ENCODE assay signal across 12 mouse cellular contexts in the genomic region with DNA sequence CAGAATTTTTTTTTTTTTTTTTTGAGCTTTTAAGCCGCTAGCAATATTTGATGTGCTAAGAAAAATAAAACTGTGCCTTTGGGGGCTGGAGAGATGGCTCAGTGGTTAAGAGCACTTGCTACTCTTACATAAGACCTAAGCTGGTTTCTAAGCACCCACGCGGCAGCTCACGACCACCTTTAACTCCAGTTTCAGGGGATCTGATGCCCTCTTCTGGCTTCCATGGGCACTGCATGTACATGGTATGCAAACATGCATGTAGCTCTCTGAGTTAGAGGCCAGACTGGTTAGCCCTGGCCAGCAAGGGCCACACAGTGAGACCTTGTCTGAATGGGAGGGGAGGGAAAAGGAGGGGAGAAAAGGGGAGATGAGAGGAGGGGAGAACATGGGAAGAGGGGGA.
DNase-seq lines count a peak whose midpoint lies in the region; ATAC-seq and TF ChIP-seq lines count a peak whose summit lies in the region.
"Had no signal": no experiment of that assay in that cellular context is flagged by ENCODE, and none has a peak within 500 bp of the region (broad histone marks: within the 10 kb centered on the region; RNA-seq: fewer than 3 reads in every experiment).

No protein-coding gene starts in this region.

- H3K4me1 ChIP-seq in heart, embryonic 12.5 days (replicated peaks), result no peaks in the 10 kb centered on the region
- peaks cover 15% of the 10 kb centered on the region for H3K4me1 ChIP-seq in liver, embryonic 12.5 days
- H3K4me1 ChIP-seq in liver, postnatal 0 days (ENCODE audit: insufficient read depth), result no peaks in the 10 kb centered on the region
- no peaks in the 10 kb centered on the region for H3K4me1 ChIP-seq in neural tube, embryonic 15.5 days

- peaks cover 10% of the 10 kb centered on the region; the same call in 1 of the 2 replicates for H3K36me3 ChIP-seq in heart, embryonic 12.5 days
- H3K36me3 ChIP-seq in liver, embryonic 12.5 days, result 0 out of 2 replicates have a peak, but pooled peaks cover 4% of the 10 kb centered on the region
- peaks cover 5% of the 10 kb centered on the region for H3K36me3 ChIP-seq in liver, postnatal 0 days (replicated peaks; ENCODE audit: insufficient read depth, low read length)
- peaks cover 20% of the 10 kb centered on the region for H3K36me3 ChIP-seq in neural tube, embryonic 15.5 days
- H3K36me3 ChIP-seq: G1E had no signal

- TF ChIP-seq CTCF in liver, postnatal 0 days (IDR thresholded peaks at IDR 0.05; ENCODE audit: low read depth), result peak; percentile 51

- ATAC-seq in heart, embryonic 12.5 days (ENCODE audit: insufficient number of reproducible peaks, low FRiP score), result no peak
- ATAC-seq in liver, embryonic 12.5 days, result no peak
- no peak for ATAC-seq in liver, postnatal 0 days
- no peak for ATAC-seq in neural tube, embryonic 15.5 days (ENCODE audit: low FRiP score)

- no peaks in the 10 kb centered on the region for H3K27me3 ChIP-seq in heart, embryonic 12.5 days (replicated peaks)
- H3K27me3 ChIP-seq in liver, embryonic 12.5 days (replicated peaks), result no peaks in the 10 kb centered on the region
- no peaks in the 10 kb centered on the region for H3K27me3 ChIP-seq in liver, postnatal 0 days (ENCODE audit: insufficient read depth, low read length)
- no peaks in the 10 kb centered on the region for H3K27me3 ChIP-seq in neural tube, embryonic 15.5 days (replicated peaks)

- no peak overlapping the region for H3K4me2 ChIP-seq in heart, embryonic 12.5 days
- no peak overlapping the region for H3K4me2 ChIP-seq in liver, embryonic 12.5 days
- no peak overlapping the region for H3K4me2 ChIP-seq in liver, postnatal 0 days (ENCODE audit: low read depth, low read length)
- no peak overlapping the region for H3K4me2 ChIP-seq in neural tube, embryonic 15.5 days

- H3K4me3 ChIP-seq in heart, embryonic 12.5 days, result no peak overlapping the region
- no peak overlapping the region for H3K4me3 ChIP-seq in liver, embryonic 12.5 days
- no peak overlapping the region for H3K4me3 ChIP-seq in liver, postnatal 0 days (ENCODE audit: low read depth, low read length)
- H3K4me3 ChIP-seq in neural tube, embryonic 15.5 days (replicated peaks), result no peak overlapping the region
- H3K4me3 ChIP-seq: erythroblast, embryonic 14.5 days had no signal

- no peak overlapping the region for H3K9ac ChIP-seq in heart, embryonic 12.5 days
- H3K9ac ChIP-seq in liver, embryonic 12.5 days, result no peak overlapping the region
- H3K9ac ChIP-seq in liver, postnatal 0 days (replicated peaks), result no peak overlapping the region
- no peak overlapping the region for H3K9ac ChIP-seq in neural tube, embryonic 15.5 days (replicated peaks)

- 56% methylated on average over 4 of the region's 4 CpGs for WGBS in heart, embryonic 12.5 days
- 48% methylated on average over 4 of the region's 4 CpGs for WGBS in liver, embryonic 12.5 days (ENCODE audit: insufficient replicate concordance)
- WGBS in liver, postnatal 0 days (ENCODE audit: insufficient replicate concordance), result 66% methylated on average over 4 of the region's 4 CpGs
- 61% methylated on average over 4 of the region's 4 CpGs for WGBS in neural tube, embryonic 15.5 days

- H3K9me3 ChIP-seq in heart, embryonic 12.5 days (replicated peaks), result 0 out of 2 replicates have a peak, but pooled peaks cover 15% of the 10 kb centered on the region
- no peaks in the 10 kb centered on the region for H3K9me3 ChIP-seq in liver, embryonic 12.5 days (replicated peaks)
- H3K9me3 ChIP-seq in liver, postnatal 0 days (ENCODE audit: low read length), result no peaks in the 10 kb centered on the region
- no peaks in the 10 kb centered on the region for H3K9me3 ChIP-seq in neural tube, embryonic 15.5 days (replicated peaks)

- no peak for TF ChIP-seq EP300 in liver, postnatal 0 days (IDR thresholded peaks at IDR 0.05; ENCODE audit: low read depth)

- H3K27ac ChIP-seq in heart, embryonic 12.5 days (ENCODE audit: poor library complexity, severe bottlenecking), result no peak overlapping the region
- H3K27ac ChIP-seq in liver, embryonic 12.5 days, result no peak overlapping the region
- H3K27ac ChIP-seq in liver, postnatal 0 days (ENCODE audit: low read depth), result no peak overlapping the region
- H3K27ac ChIP-seq in neural tube, embryonic 15.5 days (replicated peaks), result no peak overlapping the region

- DNase-seq in heart, postnatal 4 days, result peak; percentile 23
- DNase-seq in liver (peak; percentile 33), ES-CJ7 (ENCODE audit: low read depth, low spot score) (peak; percentile 70), MN1 (ENCODE audit: low spot score) (no peak)
- DNase-seq in liver, postnatal 0 days, result no peak
- DNase-seq: adrenal gland, postnatal 36 days; gastrocnemius, postnatal 14 days had no signal

Comparison
In these comparisons a context has a peak if more than half of its experiments do, and no peak if none do; other contexts are left out.
1. DNase-seq: peak in heart, postnatal 4 days (single experiment), liver (single experiment) and ES-CJ7 (single experiment); none in liver, postnatal 0 days (single experiment) and MN1 (single experiment).